Mouse (Mus musculus) midbrain, embryonic 11.5 days (tissue): Measurements from ENCODE around the gene Trim67. TPM values are rescaled to one million over a fixed set of nuclear protein-coding genes. Genes with fewer than 3 reads are reported as not detected.

Experiments
- ATAC-seq: fragments of 200-750 bp; cut with Nextera tagmentation; 2 replicates; pipeline ENCODE4 v1.8.0; 2017; ENCODE audit warnings: moderate TSS enrichment, moderate library complexity; ENCODE audit not compliant: low FRiP score
- DNase-seq: peaks from one replicate; pipeline ENCODE4 v3.0.0; 2015; ENCODE audit warnings: low spot score; ENCODE audit errors: missing footprints
- H3K27ac ChIP-seq: fragments of 300-500 bp; sonication (generic); 2 replicates; pipeline ENCODE4 v1.5.1; 2014; ENCODE audit warnings: low read depth, low read length
- H3K27me3 ChIP-seq: fragments of 300-500 bp; sonication (generic); 2 replicates; pipeline ENCODE4 v1.6.1; 2014; ENCODE audit warnings: mild to moderate bottlenecking, low read length, moderate library complexity, mixed read lengths; ENCODE audit not compliant: control insufficient read depth, insufficient read depth
- H3K36me3 ChIP-seq: fragments of 300-500 bp; sonication (generic); 2 replicates; pipeline ENCODE4 v1.6.1; 2014; ENCODE audit warnings: mild to moderate bottlenecking, low read length, moderate library complexity, mixed read lengths; ENCODE audit not compliant: control insufficient read depth, insufficient read depth
- H3K4me1 ChIP-seq: fragments of 300-500 bp; sonication (generic); 2 replicates; pipeline ENCODE4 v1.6.1; 2014; ENCODE audit warnings: low read length; ENCODE audit not compliant: control insufficient read depth, insufficient read depth
- H3K4me2 ChIP-seq: fragments of 300-500 bp; sonication (generic); 2 replicates; pipeline ENCODE4 v1.6.1; 2014; ENCODE audit warnings: mild to moderate bottlenecking, moderate library complexity
- H3K4me3 ChIP-seq: fragments of 300-500 bp; sonication (generic); 2 replicates; pipeline ENCODE4 v1.5.1; 2014; ENCODE audit warnings: low read depth, low read length
- H3K9ac ChIP-seq: fragments of 300-500 bp; sonication (generic); 2 replicates; pipeline ENCODE4 v1.6.1; 2014; ENCODE audit warnings: low read length
- H3K9me3 ChIP-seq: fragments of 300-500 bp; sonication (generic); 2 replicates; pipeline ENCODE4 v1.6.1; 2016; ENCODE audit warnings: low read length; ENCODE audit not compliant: control insufficient read depth
- WGBS: fragments of 180-500 bp; shearing (Covaris S2); extraction: QIAGEN DNeasy Blood & Tissue Kit; methylation state at CpG from one replicate; pipeline ENCODE4 v1.1.7; 2014; 5-methylcytosine and 5-hydroxymethylcytosine counted together
- polyA plus RNA-seq: library from polyadenylated mRNA; unstranded; fragments of >200 nt; fragmentation: Nextera tagmentation; extraction: Ambion mirVana; gene quantifications from 2 replicates; pipeline ENCODE4 v1.2.1, GENCODE M21; 2014

Trim67 gene
- polyA plus RNA-seq, 1 experiment from 2014 or later, result 3.3 TPM

DNA sequence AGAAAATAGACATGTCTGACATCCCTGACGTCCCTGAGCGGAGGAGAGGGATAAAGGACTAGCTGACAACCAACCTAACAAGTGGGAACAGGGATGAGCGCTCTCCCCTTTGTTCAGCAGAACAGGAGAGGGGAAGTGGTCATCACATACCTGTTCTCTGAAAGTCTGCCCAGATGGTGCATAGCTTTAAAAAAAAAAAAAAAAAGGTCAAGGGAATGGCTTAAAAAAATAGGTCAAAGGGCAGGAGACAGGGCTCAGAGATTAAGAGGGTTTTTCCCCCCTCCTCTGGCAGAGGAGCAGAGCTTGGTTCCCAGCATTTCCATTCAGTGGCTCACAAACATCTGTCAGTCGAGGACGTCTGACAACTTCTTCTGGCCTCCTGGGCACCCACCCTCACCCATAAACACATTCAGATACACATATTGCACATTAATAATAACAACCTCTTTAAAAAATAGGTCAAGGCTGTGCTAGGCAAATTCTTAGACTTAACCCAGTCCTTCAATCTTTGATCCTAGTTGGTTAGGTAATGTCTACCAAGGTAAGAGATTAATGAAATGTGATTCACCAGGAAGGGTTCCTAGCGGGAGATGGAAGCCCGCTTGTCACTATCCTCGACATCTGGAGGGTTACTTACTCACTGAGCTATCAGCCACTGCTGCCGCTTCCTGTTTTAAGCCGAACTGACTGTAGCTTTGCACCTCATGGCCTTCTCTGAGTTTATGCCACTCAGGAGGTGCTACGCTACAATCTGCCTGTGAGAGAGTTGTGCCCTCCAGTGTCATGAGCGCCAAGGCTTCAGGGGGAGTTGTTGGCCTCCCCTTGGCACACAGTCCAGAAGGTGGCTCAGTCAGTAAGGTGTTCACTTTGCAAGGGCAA lies 11.2 kb downstream of the Trim67 start:
- ATAC-seq (no peak), DNase-seq (no peak)
- no peak overlapping the region for H3K4me2 ChIP-seq
- H3K27me3 ChIP-seq, result no peaks in the 10 kb centered on the region
- H3K4me1 ChIP-seq, result no peaks in the 10 kb centered on the region
- H3K27ac ChIP-seq, result no peak overlapping the region
- 67% methylated on average over 12 of the region's 12 CpGs for WGBS
- H3K9ac ChIP-seq, result no peak overlapping the region
- H3K9me3 ChIP-seq, result no peaks in the 10 kb centered on the region
- no peak overlapping the region for H3K4me3 ChIP-seq
- H3K36me3 ChIP-seq, result no peaks in the 10 kb centered on the region

DNA sequence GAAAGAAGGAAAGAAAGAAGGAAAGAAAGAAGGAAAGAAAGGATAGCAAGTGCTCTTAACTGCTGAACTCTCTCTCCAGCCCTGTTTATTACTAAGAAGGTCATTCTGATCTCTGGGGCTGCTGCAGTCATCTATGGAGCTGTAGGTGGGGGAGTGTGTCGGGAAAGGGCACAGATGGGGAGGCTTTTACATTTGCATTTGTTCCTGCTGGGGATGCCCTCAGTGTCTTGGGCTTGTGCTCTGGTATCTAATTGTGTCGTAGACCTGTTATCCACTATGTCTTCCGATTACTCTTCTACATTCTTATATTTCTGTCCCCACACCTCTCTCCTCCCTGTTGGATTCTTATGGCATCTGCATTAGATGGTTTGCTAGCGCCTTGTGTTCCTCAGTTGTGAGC lies 13.1 kb downstream of the Trim67 start:
- no peaks in the 10 kb centered on the region for H3K27me3 ChIP-seq
- H3K4me1 ChIP-seq, result peaks cover 3% of the 10 kb centered on the region; the same call in 1 of the 2 replicates
- DNase-seq, result no peak
- no peak overlapping the region for H3K9ac ChIP-seq
- H3K27ac ChIP-seq, result no peak overlapping the region
- H3K4me2 ChIP-seq, result no peak overlapping the region
- H3K9me3 ChIP-seq, result no peaks in the 10 kb centered on the region
- no peak overlapping the region for H3K4me3 ChIP-seq
- no peak for ATAC-seq
- 84% methylated on average over 4 of the region's 4 CpGs for WGBS
- H3K36me3 ChIP-seq, result no peaks in the 10 kb centered on the region

DNA sequence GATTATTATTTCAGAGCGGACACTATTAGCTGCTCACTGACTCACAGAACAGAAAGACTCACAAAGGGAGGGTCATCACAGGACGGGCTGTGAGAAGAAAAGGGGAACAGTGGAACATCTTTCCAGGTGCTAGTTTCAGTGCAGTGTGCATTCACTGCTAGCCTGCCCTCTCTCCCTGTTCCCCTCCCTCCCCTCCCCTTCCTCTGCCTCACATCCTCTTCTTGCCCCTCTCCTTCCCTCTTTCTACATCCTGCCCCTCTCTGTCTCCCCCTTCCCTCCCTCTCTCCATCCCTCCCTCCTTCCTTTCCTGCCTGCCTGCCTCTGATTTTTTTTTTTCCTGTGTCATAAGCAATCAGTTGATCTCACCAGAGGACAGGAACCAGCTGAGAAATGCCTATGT lies 16.5 kb downstream of the Trim67 start:
- Histone ChIP-seq H3K9ac (no peak overlapping the region), H3K27me3 (no peaks in the 10 kb centered on the region), H3K4me1 (peaks cover 3% of the 10 kb centered on the region; the same call in 1 of the 2 replicates), H3K36me3 (no peaks in the 10 kb centered on the region), H3K27ac (no peak overlapping the region), H3K9me3 (no peaks in the 10 kb centered on the region), H3K4me2 (no peak overlapping the region), H3K4me3 (no peak overlapping the region)
- no peak for ATAC-seq
- 56% methylated on average over 2 of the region's 2 CpGs for WGBS
- DNase-seq, result no peak

DNA sequence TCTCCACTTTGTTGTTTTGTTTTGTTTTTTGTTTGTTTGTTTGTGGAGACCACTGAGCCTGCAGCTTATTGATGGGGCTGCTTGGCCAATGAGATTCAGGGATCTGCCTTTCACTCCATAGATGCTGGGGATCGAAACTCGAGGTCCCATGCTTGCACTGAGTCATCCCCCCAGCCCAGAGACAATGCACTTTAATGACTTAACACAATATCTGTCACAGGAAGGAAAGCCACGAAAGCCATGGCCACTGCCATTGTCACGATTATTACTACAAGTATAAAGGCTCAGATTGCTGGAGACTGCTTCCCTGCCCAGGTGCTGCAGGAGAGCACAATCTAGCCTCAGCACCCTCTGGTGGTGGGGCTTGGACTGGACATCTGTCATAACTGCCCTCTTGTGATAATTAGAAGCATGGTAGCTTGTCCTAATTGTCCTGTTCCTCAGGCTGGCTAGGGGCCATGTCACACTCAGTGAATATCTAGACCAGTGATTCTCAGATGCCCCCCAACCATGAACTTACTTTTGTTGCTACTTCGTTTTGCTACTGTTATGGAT lies 17.2 kb downstream of the Trim67 start:
- Histone ChIP-seq H3K27ac (no peak overlapping the region), H3K4me2 (no peak overlapping the region), H3K9me3 (no peaks in the 10 kb centered on the region), H3K9ac (no peak overlapping the region), H3K27me3 (no peaks in the 10 kb centered on the region), H3K36me3 (no peaks in the 10 kb centered on the region), H3K4me3 (no peak overlapping the region), H3K4me1 (peaks cover 3% of the 10 kb centered on the region; the same call in 1 of the 2 replicates)
- 68% methylated on average over 5 of the region's 5 CpGs for WGBS
- ATAC-seq (no peak), DNase-seq (no peak)

DNA sequence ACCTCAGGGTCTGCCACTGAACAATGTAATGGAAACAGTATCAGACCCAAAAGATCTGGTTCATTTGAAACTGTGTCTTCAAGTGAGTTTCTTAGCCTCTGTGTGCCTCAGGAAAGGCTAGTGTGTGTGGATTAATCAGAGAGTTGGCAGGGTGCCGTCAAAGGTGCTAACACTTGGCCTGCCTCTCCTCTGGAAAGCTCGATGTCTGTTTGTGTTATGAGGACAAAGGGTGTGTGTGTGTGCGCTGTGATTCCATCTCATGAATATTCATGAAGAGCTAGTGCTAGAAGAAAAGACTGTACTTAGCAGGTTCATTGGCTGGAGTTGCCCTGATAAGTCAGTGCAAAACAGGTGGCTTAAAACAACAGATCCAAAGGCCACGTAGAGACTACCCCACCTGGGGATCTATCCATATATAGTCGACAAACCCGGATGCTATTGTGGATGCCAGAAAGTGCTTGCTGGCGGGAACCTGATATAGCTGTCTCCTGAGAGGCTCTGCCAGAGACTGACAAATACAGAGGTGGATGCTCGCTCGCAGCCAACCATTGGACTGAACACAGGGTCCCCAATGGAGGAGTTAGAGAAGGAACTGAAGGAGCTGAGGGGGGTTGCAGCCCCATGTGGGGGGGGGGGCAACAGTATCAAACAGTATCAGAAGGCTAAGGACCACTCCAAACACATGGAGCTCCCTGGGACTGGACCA lies 17.9 kb downstream of the Trim67 start:
- Histone ChIP-seq H3K9ac (no peak overlapping the region), H3K27ac (no peak overlapping the region), H3K4me1 (peaks cover 3% of the 10 kb centered on the region; the same call in 1 of the 2 replicates), H3K27me3 (no peaks in the 10 kb centered on the region), H3K4me3 (no peak overlapping the region), H3K4me2 (no peak overlapping the region), H3K36me3 (no peaks in the 10 kb centered on the region), H3K9me3 (no peaks in the 10 kb centered on the region)
- 45% methylated on average over 9 of the region's 9 CpGs for WGBS
- ATAC-seq (peak; percentile 46; the same call in 1 of the 2 replicates), DNase-seq (peak; percentile 89)

- Histone ChIP-seq H3K36me3 (no peaks in the 10 kb centered on the region; the same call in 1 of the 2 replicates), H3K4me1 (peaks cover 3% of the 10 kb centered on the region; the same call in 1 of the 2 replicates), H3K4me2 (no peak overlapping the region), H3K9me3 (peaks cover 5% of the 10 kb centered on the region; the same call in 1 of the 2 replicates), H3K27ac (no peak overlapping the region), H3K9ac (no peak overlapping the region), H3K4me3 (no peak overlapping the region), H3K27me3 (no peaks in the 10 kb centered on the region)
- 96% methylated on average over 4 of the region's 4 CpGs for WGBS
- DNase-seq (no peak), ATAC-seq (no peak)
Measured at GRCm38 (mm10) chr8:124813326-124813725, 20.4 kb downstream of the Trim67 start.

DNA sequence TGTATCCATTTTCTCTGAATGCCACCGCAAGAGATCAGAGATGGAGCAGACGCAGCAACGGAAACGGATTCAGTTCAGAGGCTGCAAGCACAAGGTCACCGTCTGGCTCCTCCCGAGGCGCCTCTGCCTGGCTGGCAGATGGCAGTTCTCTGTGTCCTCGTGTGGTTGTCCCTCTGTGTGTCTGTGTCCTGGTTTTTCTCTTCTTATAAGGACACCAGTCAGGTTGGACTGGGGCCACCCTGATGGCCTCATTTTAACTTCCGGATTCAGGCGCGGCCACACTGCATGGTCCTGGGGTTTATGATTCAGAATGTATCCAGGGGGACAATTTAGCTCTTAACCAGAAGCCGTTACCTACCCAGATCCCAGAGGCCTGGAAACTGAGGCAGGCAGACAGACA lies 23.0 kb downstream of the Trim67 start:
- H3K9me3 ChIP-seq, result peaks cover 5% of the 10 kb centered on the region; the same call in 1 of the 2 replicates
- no peaks in the 10 kb centered on the region for H3K27me3 ChIP-seq
- H3K4me1 ChIP-seq, result no peaks in the 10 kb centered on the region
- no peaks in the 10 kb centered on the region; the same call in 1 of the 2 replicates for H3K36me3 ChIP-seq
- WGBS, result 95% methylated on average over 12 of the region's 12 CpGs
- H3K4me2 ChIP-seq, result no peak overlapping the region
- H3K4me3 ChIP-seq, result no peak overlapping the region
- no peak for DNase-seq
- no peak overlapping the region for H3K27ac ChIP-seq
- no peak for ATAC-seq
- no peak overlapping the region for H3K9ac ChIP-seq

DNA sequence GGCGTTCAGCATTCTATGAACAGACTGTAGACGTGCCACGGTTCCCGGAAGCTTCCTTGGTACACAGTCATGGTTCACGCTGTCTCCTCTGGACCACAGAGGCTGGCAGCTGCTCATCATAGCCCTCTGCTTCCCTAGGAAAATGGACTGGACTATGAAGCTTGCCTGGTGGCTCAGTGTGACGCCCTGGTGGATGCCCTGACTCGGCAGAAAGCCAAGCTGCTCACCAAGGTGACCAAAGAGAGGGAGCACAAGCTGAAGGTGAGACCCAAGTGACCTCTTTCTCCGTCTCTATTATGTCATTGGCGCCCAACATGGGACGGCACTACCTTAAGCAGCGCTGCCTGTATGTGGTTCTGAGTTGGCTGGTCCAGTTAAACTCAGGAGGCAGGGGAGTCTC lies 24.0 kb downstream of the Trim67 start:
- no peaks in the 10 kb centered on the region; the same call in 1 of the 2 replicates for H3K36me3 ChIP-seq
- ATAC-seq (no peak), DNase-seq (no peak)
- no peak overlapping the region for H3K27ac ChIP-seq
- H3K9ac ChIP-seq, result no peak overlapping the region
- H3K4me3 ChIP-seq, result no peak overlapping the region
- no peak overlapping the region for H3K4me2 ChIP-seq
- no peaks in the 10 kb centered on the region for H3K4me1 ChIP-seq
- peaks cover 5% of the 10 kb centered on the region; the same call in 1 of the 2 replicates for H3K9me3 ChIP-seq
- H3K27me3 ChIP-seq, result no peaks in the 10 kb centered on the region
- WGBS, result 92% methylated on average over 11 of the region's 11 CpGs
